Mouse (Mus musculus) naive thymus-derived CD4-positive, alpha-beta T cell, adult 2 months (primary cell): ENCODE measurements at regions not wholly inside any gene's neighbourhood (a gene's known extent, or its start where the extent isn't known, plus 50 kb on each side); places are given as distances from the start of the nearest gene placed in this dataset.
A peak's percentile ranks its signal among the peaks of the same experiment; 100 is the strongest.

Source experiments
- DNase-seq: peaks from one replicate; pipeline ENCODE4 v3.0.0-alpha.2; 2011; ENCODE audit warnings: low read depth

DNA sequence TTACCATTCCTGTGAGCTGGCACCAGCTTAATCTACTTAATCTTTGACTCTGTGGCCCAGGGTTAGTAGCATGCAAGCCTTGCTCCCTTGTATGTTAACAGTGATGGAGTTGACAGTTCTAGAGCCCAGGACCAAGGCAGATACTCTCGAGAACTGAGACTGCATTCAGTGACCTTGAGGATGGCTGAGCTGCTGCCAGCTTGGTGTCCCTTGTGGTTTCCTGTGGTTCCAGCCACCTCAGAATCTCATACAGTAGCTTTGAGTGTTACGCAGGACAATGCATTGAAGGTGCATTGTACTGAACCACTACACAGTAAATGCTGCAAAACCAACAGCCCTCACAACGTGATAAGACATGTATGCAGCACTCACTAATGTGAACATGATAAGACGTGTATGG, 90.6 kb downstream of the Zfp706 start:
- no peak for DNase-seq

DNA sequence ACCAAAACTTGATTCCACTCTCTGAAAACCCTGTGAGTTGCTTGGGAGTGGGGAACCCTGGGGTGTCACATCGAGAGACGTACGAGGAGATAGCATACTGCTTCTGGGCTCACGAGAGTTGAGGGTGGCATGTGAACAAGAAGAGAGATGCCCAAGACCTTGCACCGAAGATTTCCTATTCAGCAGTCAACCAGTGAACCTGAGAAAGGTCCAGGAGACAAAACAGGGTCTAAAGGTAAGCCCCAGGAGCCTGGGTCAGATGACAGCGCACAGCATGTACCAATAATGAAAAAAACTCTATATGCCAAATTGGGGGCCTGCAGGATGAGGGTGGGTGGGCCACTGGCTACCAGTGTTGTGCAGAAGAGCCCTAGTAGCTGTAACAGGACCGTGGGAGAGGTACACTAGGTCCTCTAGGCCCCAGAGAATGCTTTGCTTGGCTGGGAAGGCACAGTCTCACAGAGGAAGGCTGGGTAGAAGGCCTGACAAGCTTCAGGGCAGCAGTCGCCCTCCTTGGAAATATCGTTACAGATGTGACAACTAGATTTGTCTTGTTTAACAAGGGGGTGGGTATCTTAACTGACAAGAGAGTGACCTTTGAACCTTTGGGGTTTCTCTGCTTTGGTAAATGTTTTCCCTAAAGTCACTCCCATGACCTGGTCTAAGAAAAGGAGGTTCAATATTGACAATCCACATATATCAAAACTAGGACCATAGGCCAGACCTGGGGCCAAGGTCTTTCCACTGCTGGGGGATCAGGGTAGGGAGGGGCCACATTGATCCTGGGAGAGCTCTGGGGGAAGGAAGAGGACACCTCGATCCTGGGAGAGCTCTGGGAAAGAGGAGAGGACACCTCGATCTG, 93.1 kb downstream of the Zfp706 start:
- DNase-seq = no peak

DNA sequence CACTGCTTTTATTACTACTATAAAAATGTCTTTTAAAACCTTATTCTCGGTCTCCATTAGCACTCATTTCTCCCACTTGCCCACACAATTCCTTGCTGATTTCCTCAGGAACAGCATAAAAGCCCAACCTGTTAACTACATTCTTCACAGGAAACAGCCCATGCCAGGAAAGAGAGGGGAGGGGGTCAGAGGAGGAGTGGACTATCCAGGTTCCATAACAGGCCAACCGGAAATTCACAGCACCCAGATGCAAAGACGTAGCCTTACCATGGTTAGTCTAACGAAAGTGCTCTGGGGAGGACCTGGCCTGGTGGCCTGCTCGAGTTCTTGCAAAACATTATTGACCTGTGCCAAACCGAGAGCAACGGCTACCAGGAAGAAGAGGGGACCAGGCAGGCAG, 94.3 kb downstream of the Zfp706 start:
- no peak for DNase-seq

DNA sequence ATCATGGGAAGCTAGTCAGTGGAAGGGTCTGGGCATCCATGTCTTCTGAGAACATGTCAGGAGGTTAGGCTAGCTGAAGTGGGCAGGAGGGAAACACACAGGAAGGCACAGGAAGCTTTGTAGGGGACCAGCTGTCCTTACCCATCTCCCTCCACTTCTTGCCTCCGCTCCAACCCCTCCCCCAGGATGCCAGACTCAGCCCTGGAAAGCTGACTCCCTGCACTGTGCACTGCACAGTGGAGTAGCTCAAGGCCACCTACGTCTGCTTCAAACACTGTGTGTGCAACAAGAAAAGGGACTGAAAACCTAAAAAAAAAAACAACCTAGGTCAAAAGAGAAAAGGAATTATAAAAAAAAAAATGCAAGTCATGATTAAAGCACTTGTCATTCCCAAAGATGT, 97.3 kb downstream of the Zfp706 start:
- no peak for DNase-seq

DNA sequence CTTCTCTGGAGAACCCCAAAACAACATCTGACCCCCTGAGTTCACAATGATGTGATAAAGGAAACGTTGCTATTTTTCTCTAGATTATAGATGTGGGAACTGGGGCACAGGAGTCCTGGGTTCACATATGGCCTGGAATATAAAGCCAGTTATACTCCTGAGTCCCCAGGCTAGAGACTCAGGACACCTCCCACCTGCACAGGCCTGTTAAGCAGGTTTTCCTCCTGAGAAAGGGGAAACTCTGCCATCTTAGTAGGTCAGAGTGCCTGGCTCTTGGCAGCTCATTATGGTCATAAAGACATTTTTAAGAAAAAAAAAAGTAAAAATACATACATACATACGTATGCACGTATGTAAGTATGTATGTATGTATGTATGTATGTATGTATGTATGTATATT, 98.1 kb downstream of the Zfp706 start:
- no peak for DNase-seq

DNA sequence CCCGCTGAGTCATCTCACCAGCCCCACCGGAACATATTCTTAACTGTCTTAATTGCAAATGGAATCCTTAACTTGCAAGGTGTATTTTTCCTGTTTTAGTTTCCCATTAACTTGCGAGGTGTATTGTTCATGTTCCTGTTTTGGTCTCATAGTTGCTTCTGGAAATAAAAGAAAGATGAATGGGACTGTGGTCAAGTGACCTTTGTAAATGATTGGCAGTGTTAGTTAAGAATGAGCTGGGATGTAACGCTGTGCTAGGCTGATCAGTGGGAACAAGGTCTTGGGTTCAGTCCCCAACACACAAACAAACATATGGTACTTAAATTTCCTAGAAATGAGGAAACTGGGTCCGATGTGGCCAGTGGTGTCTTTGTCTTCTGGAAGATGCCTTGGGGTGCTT, 100.8 kb downstream of the Zfp706 start:
- DNase-seq = no peak

DNA sequence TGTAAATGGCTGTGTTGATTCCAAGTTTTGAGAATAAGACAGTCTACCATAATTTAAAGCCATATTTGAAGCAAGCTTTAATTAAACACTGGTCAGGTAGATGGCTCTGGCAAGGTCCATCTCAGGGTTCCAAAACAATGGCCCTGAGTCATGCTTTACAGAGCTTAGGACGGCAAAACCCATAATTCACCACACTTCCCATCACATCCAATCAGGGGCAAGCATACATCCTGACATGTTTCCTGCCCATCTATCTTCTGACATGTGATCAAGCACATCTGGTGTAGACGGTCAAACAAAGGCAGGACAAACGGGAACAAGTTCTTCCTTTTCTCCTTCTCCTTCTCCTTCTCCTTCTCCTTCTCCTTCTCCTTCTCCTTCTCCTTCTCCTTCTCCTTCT, 101.5 kb downstream of the Zfp706 start:
- no peak for DNase-seq

DNA sequence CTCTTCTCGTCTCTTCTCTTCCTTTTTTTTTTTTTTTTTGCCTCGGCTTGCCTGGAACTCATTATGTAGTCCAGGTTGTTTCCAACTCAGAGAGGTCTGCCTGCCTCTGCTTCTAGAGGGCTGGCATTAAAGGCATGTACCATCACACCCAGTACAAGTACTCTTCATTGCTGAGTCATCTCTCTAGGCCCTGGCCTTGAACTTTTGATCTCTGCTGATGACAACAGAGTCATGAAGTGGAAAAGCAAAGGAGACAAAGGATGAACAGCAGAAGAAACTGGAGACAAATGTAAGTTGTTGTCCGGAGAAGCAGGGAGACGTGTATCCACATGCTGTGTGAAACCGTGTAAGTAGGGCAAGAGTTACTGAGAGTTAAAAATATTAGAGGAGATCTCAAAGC, 103.7 kb downstream of the Zfp706 start:
- DNase-seq = no peak

DNA sequence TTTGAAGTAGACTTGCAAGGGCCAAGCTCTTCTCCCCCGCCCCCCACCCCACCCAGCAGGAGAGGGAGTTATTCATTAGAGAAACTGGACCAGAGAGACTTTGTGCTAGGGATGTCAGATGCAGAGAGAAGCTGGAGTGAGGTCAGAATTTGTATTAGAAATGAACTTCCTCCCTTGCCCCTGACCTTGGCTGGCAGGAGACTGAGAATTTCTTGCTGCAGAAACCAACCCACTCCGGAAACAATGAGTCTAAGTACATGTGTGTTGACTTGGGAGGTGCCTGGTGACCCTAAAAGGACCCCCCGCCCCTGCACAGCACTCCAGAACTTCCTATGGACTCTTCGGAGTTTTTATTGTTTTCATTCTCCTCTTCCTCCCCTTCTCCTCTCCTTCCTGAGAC, 104.3 kb downstream of the Zfp706 start:
- no peak for DNase-seq

DNA sequence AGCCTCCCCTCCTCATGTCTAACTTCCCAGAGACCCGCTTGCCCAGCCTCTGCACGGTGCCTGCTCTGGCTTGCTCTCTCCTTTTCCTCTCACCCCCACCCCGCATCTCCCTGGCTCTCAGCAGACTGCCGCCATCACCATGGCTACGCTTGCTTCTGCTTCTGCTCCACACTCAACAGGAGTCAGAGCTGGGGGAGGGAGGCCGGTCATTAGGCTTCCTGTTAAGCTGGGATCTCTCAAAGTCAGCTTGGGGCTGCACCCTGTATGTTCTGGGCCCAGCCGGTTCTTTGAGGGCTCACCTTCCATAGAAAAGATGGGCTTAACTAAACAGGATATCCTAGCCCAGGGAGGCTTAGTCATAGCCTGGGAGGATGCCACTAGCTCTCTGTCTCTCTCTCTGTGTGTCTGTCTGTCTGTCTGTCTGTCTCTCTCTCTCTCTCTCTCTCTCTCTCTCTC, 105.7 kb downstream of the Zfp706 start:
- DNase-seq = peak; percentile 51

DNA sequence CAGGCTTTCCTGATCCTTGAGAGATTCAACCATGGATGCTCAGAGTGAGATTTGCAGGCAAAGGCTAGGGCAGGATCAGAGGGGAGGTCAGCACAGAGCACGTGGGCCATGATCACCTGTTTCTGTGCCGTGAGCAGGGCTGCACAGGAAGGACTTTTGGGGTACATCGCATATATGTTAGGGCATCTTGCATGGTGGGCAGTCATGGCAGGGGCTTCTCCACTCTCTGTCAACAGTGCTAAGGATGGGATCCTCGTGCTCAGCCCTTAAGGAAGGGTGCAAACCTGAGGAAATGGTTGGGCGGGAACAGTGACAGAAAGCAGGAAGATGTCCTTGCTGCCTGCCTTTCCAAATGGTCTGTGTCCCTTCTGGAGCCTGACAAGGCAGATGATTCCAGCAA, 106.2 kb downstream of the Zfp706 start:
- DNase-seq = no peak

DNA sequence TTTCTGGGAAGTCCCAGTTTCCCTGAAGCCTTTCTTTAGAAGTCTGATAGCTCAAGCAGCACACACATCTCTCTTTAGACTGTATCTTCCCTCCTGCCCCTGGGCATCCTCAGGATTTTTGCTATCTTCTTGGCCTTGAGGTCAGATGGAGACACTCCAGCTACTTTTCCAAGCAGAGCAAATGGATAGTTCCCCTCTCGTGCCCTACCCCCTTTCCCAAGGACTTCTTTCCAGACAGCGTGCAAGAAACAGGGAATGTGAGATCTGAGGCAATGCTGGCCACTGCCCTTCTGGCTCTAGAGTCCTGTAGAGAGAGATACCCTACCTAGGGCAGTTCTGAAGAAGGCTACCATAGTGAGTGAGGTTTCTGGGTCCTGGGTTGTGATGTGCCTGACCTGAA, 106.6 kb downstream of the Zfp706 start:
- no peak for DNase-seq

DNA sequence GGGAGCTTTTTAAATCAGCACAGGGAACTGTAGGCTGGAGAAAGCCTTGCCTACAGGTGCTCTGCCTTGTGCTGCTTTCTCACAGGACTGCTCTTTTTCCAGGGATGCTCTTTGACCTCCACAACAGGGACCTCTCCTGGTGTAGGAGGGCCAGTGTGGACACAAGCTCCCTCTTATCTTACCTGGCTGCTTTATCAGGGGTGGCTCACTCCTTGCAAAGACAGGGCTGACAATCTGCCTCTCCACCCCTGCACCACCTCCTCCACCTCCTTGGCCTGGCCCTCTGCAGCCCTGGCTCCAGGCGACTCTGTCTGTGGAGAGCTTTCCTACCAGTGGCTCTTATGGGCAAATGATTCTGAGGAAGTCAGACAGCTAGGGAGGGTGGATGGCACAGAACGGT, 107.7 kb downstream of the Zfp706 start:
- no peak for DNase-seq

DNA sequence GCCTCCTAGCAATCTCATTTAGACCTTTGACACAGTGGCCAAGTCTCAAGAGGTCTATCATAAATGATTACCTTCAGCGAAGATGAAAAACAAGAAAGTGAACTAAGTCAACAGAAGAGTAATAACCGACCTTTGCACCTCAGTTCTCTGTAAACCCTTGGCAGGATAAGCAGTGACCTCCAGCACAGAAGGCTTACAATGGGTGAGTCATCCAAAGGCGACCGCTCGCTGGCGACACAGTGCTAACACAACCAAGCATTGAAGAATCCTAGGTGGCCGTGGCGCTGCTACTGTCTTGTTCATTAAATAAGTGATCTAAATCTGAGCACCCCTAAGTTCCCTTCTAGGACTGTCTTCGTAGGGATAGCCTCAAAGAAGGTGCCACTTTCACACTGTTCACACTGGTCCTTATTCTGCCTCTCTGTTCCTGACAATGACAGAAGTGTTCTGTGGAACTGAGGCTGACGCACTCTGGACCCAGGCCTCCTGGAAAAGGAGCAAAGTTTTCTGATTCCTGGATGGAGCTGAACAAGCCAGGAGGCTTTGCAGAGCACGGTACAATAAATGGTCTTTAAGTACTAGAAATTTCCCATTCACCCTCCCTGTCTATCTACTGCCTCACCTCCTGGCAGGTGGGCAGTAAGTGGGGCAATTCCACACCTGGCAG, 108.6 kb downstream of the Zfp706 start:
- no peak for DNase-seq

DNA sequence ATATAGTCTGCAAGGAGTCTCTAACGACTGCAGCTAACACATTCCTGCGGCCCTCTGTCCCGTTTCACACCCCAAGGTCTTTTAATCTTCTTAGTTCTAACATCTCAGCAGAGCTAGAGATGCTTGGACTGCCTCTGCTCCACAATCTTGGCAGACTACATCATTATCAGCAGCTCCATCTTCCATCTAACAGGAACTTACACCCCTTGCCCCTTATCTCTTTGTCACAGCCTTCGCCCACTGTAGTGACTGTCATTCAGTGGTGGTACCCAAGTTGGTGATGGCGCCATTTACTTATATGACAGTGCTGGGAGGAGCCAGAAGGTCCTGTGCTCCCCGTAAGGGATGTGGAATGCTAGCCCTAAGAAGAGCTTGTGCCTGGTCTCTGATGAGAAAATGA, 109.2 kb downstream of the Zfp706 start:
- DNase-seq = no peak

DNA sequence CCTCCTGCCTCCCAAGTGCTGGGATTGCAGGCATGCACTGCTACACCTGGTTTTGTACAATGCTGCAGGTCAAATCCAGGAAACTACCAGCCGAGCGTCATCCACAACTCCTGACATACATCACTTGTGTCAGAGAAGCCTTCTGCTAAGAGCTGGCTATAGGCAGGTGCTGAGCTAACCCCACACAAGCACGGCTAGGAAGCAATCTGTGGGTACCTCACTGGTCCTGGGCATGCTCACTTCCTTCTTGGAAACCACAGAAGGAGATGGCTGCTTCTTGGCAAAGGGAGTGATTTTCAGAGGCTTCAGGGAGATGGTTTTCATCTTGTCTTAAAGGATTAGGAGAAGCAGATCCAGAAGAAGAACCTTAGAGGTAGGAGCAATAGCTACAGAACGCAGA, 111.3 kb downstream of the Zfp706 start:
- peak; percentile 33 for DNase-seq

DNA sequence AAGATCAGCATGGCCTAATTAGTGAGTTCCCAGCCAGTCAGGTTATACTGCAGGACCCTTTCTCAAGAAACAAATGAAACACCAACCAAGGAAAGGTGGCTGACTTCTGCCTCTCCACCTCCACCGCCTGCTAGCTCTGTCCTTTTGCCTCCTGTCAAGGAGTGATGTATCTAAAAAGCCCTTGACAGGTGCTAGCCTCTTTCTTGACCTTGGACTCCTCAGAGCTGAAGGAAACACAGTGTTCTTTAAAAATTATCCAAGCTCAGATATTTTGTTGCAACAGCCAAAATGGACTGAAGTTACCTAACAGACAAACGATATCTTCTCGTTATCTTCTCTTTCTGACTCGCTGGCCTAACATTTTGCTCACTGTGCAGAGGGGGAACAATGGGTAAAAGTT, 112.5 kb downstream of the Zfp706 start:
- no peak for DNase-seq

DNA sequence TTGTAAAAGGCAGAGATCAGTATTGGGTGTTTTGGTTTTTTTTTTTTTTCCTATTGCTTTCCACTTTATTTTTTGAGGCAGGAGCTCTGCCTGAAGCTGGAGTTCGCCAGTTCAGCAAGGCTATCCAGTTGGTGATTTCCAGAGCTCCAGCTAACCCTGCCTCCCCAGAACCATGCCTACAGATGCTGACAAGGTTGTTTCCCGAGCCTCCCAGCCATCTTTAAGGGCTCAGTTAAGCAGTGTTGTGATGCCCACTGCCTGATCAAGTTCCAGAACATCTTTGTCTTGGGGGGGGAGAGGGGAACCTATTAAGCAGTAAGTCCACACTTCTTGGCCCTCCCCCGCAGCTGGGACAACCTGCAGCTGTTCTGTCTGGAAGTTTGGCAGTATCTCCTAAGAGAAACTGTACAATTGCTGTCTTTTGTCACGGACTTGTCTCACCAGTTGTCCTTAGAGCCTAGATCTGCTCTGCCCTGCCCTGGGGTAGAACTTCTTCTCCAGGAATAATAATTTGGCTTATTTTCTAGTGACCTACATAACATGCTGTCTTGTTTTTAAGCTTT, 114.1 kb downstream of the Zfp706 start:
- no peak for DNase-seq

DNA sequence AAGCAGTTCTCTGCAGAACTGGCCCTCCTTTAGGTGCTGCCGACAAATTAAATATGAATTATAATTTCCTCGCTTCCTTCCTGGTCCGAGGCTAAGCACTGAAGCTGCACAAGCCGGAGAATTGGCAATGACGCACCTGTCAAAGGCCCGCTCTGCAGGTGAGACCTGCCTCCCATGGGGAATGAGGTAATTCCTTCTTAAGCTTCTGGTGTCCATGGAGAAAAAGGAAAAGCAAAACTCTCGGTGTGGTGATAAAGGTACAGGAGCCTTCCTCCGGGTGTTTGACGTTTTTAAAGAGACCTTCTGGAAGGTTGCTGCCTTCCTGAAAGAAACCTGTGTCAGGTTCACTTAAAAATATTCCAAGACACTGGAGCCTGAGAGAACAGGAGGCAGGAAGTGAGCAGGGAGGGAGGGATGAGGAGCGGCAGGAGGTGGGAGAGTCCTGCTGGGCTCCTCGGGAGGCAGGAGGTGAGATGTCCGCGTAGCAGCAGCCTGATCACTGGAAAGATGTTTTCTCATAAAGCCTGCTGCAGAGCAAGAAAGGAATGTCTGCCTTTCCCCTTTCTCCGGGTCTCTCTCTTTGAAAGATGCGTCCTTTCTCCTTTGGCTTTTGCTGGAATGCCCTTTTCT, 114.9 kb downstream of the Zfp706 start:
- DNase-seq = no peak

DNA sequence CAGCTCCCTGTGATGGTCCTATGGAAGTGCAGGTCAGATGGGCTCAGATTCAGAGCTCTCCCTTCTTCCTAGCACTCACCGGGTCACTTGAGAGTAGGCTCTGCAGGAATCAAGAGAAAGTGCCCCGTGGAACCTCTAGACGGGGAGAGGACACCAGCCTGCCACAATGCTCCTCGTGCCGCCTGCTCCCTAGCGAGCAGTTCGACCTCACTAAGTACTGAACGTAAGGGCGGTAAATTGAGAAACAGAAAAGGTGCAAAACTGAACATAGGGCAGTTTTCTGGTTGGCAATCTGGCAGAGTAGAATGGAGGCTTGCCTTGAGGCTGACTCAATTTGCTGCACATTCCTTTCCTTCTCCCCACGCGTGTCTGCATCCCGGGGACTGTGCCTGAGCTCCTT, 115.7 kb downstream of the Zfp706 start:
- no peak for DNase-seq

DNA sequence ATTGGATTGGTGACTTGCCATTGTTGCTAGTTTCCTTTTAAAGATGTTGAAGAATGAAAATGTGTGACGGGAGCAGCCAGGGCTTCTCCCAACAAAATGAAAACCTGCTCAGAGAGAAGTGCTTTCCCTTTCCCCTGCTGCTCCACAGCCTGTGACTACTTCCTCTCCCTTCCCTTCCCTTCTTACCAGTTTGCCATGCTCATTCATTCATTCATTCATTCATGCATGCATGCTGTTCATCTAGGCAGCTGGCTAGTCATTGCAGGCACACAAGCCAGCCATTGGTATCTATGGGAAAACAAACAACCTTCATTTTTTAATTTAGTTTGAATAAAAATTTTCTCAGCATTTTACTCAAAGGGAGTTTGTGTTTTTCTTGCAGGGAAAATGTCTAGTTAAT, 116.3 kb downstream of the Zfp706 start:
- no peak for DNase-seq

DNA sequence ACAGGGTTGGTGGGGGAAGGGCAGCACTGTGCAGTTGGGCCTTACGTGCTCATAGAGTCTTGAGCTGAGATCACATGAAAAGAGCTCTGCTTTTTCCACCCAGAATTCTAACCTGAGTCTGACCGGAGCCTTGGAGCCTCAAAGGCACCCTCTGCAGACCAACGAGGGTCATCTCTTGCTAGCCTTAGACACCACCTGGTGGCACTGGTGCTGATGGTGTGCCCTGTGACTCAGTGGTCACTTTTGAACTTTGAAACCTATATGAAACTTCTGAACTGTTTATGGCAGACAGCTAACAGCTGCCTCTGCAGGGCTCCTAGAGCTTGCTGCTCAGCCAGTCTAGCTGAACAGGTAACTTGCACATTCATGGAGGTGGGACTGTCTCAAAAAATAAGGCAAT, 118.5 kb downstream of the Zfp706 start:
- no peak for DNase-seq
